Mouse (Mus musculus): ENCODE data around the gene Slc17a9.

DNA sequence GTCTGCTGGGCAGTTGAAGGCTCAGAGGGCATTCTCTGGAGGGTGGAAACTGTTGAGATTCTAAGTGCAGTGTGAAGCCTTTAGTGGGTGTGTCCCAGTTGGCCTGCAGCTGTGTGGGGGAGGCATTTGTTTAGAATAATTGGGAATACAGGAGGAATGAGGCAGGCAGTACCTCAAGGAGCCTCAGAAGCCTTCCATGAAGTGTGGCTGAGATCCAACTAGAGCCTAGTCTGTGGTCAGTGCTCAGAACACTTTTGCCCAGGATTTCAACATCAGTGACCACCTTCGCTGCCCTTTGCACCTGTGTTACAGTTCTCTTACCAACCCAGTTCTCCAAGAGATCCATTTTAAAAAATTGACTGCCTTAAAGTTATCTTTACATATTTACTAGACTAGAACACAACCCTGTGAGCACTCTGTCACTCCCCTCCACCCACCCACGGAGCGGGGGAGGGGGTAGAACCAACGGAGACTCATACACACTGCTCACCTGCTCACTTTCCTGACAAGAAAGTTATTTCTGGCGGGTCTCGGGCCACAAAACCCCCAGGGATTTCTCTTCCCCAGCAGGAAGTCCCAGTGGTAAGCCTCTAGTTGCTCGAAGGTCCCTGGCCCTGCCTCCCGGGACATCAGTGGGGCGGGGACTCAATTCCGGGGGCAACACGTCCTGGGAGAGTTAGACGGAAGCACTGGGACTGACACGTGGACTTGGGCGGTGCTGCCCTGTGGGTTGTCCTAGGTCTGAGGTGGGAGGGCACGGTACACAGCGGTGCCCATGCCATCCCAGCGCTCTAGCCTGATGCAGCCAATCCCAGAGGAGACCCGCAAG, at the start of gene Slc17a9:
- TF ChIP-seq EP300 (optimal IDR thresholded peaks at IDR 0.05) (no peak), CTCF (IDR thresholded peaks at IDR 0.05; ENCODE audit: low read depth) (no peak)

Measured in stomach, postnatal 0 days (tissue).